Mouse (Mus musculus) neural tube, embryonic 15.5 days (tissue): ENCODE measurements at regions not wholly inside any gene's neighbourhood (a gene's known extent, or its start where the extent isn't known, plus 50 kb on each side); places are given as distances from the start of the nearest gene placed in this dataset.
A peak's percentile ranks its signal among the peaks of the same experiment; 100 is the strongest.
"Not testable (repeated sequence)": the region's sequence is repeated elsewhere in the genome, so short reads cannot be mapped to it uniquely, and the experiment has no call there.

Experiments
- ATAC-seq: fragments of 200-750 bp; cut with Nextera tagmentation; 2 replicates; pipeline ENCODE4 v1.8.0; 2017; ENCODE audit warnings: mild to moderate bottlenecking, moderate TSS enrichment, moderate library complexity; ENCODE audit not compliant: low FRiP score
- H3K27ac ChIP-seq: fragments of 300-500 bp; sonication (generic); replicated peaks from 2 replicates; pipeline ENCODE4 v1.5.1; 2015; ENCODE audit warnings: mild to moderate bottlenecking, inconsistent platforms
- H3K27me3 ChIP-seq: fragments of 300-500 bp; sonication (generic); replicated peaks from 2 replicates; pipeline ENCODE4 v1.6.1; 2015; ENCODE audit warnings: inconsistent platforms
- H3K36me3 ChIP-seq: fragments of 300-500 bp; sonication (generic); 2 replicates; pipeline ENCODE4 v1.6.1; 2015; ENCODE audit warnings: inconsistent platforms
- H3K4me1 ChIP-seq: fragments of 300-500 bp; sonication (generic); 2 replicates; pipeline ENCODE4 v1.6.1; 2015; ENCODE audit warnings: inconsistent platforms
- H3K4me2 ChIP-seq: fragments of 300-500 bp; sonication (generic); 2 replicates; pipeline ENCODE4 v1.6.1; 2015; ENCODE audit warnings: inconsistent platforms, mild to moderate bottlenecking, moderate library complexity
- H3K4me3 ChIP-seq: fragments of 300-500 bp; sonication (generic); replicated peaks from 2 replicates; pipeline ENCODE4 v1.5.1; 2015; ENCODE audit warnings: mild to moderate bottlenecking, inconsistent platforms
- H3K9ac ChIP-seq: fragments of 300-500 bp; sonication (generic); replicated peaks from 2 replicates; pipeline ENCODE4 v1.6.1; 2015; ENCODE audit warnings: mild to moderate bottlenecking, inconsistent platforms
- H3K9me3 ChIP-seq: fragments of 300-500 bp; sonication (generic); replicated peaks from 2 replicates; pipeline ENCODE4 v1.6.1; 2016; ENCODE audit warnings: inconsistent platforms
- WGBS: fragments of 180-500 bp; shearing (Covaris S2); methylation state at CpG from one replicate; pipeline ENCODE4 v1.1.7; 2015; ENCODE audit warnings: mixed read lengths; 5-methylcytosine and 5-hydroxymethylcytosine counted together

DNA sequence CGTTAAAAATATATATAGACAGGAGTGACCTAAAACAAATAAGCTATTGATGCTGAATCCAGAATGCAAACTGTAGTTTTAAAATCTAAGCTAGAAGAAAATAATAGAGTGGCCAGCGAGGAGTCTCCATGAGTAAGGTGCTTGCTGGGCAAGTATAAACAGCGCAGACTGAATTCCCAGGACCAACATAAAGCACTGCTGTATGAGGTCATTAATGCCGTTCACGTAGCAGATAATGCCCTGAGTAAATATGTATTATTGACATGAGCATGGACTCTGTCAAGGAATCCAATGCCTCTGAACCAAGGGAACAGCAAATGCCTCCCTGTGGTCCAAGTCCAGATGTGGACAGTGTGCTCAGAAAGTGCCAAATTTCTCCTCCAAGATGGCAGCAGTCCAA, 876.4 kb upstream of the Gpc5 start:
- H3K9me3 ChIP-seq = no peaks in the 10 kb centered on the region
- H3K4me1 ChIP-seq = no peaks in the 10 kb centered on the region
- H3K4me3 ChIP-seq = no peak overlapping the region
- H3K27me3 ChIP-seq = no peaks in the 10 kb centered on the region
- H3K4me2 ChIP-seq = no peak overlapping the region
- ATAC-seq = no peak
- WGBS = 66% methylated on average over 5 of the region's 5 CpGs
- no peak overlapping the region for H3K9ac ChIP-seq
- H3K36me3 ChIP-seq = no peaks in the 10 kb centered on the region
- H3K27ac ChIP-seq = no peak overlapping the region

DNA sequence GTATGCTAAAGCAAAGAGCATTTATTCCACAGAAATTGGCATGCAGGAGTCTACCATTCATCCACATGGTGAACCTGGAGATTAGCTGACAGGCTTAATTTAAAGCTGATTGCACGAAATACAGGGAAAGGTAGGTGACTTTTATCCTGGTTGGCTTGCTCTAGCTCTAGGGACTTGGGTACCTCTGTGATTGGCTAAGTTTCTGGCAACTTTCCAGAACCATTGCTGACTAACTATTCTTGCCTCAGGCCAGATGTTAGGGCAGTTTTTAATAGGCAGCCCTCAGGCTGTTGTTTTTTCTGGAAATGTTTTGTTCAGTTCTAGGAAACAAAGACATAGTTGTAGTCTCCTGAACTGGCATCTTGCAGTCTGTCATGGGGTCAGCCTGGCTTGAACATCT, 871.1 kb upstream of the Gpc5 start:
- H3K27me3 ChIP-seq = no peaks in the 10 kb centered on the region
- no peak overlapping the region for H3K4me3 ChIP-seq
- no peaks in the 10 kb centered on the region for H3K9me3 ChIP-seq
- no peaks in the 10 kb centered on the region for H3K36me3 ChIP-seq
- 72% methylated on average over 1 of the region's 1 CpGs for WGBS
- no peak overlapping the region for H3K9ac ChIP-seq
- no peak for ATAC-seq
- no peak overlapping the region for H3K4me2 ChIP-seq
- H3K4me1 ChIP-seq = no peaks in the 10 kb centered on the region
- no peak overlapping the region for H3K27ac ChIP-seq

DNA sequence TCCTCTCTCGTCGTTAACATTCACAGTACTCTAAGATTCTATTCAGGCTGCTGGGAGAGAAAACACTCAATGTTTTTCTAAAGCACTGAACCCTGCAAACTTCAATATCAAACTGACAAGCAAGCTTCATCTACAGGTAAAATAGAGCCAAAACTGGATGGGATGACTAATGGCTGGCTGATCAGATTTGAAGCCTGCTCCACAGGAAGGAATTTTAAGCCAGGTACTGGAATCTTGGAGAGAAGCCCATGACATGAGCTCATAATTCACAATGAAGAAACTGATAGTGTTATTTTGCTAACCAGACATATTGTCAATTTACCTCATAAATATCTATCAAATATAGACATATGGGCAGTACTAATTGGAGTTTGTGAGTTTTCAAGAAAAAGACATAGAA, 861.3 kb upstream of the Gpc5 start:
- 92% methylated on average over 2 of the region's 2 CpGs for WGBS

DNA sequence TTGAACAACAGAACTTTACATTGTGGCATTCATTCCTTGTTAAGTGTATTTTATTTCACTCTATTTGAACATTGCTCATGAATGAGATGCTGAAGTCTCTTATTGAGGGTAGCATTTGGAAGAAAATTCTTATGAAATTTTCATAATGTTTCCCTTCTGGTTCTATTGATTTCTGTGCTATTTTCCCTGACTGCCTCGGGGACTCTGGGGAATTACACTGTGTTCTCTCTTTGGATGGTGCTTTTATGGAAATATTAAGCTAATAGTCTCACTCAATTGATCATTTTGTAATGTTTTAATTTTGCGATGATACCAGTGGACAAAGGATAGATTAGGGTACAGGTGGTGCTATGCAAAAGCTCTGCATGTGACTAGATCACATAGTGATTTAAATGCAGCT, 837.0 kb upstream of the Gpc5 start:
- Histone ChIP-seq H3K9me3 (no peaks in the 10 kb centered on the region), H3K9ac (no peak overlapping the region), H3K36me3 (no peaks in the 10 kb centered on the region), H3K4me3 (no peak overlapping the region), H3K4me2 (no peak overlapping the region), H3K27me3 (no peaks in the 10 kb centered on the region), H3K4me1 (no peaks in the 10 kb centered on the region), H3K27ac (no peak overlapping the region)
- WGBS = 62% methylated on average over 2 of the region's 2 CpGs
- no peak for ATAC-seq

More for the DNA sequence above, 861.3 kb upstream of the Gpc5 start:
- no peaks in the 10 kb centered on the region for H3K36me3 ChIP-seq
- no peak overlapping the region for H3K4me3 ChIP-seq
- no peak overlapping the region for H3K27ac ChIP-seq
- H3K27me3 ChIP-seq = no peaks in the 10 kb centered on the region
- ATAC-seq = no peak
- H3K4me2 ChIP-seq = no peak overlapping the region
- H3K9ac ChIP-seq = no peak overlapping the region
- no peaks in the 10 kb centered on the region for H3K9me3 ChIP-seq
- no peaks in the 10 kb centered on the region for H3K4me1 ChIP-seq

DNA sequence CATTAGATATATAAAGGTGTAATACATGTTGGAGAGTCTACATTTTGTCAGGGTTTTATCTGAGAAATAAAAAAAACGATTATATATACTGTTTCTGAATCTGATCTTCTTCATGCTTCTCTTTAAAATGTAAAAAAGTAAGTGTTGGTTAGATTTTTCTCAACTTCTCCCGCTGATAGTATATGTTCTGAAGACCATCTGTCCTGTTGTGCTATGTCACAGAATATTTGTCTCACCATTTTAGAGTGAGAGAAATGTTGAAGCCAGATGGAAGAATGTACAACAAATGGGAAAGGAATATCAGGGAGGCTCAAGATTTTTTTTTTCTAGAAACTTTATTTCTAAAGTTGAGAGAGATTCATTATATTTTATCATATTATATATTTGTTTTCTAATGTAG, 830.4 kb upstream of the Gpc5 start:
- H3K36me3 ChIP-seq = no peaks in the 10 kb centered on the region
- WGBS = 85% methylated on average over 2 of the region's 2 CpGs
- no peak overlapping the region for H3K9ac ChIP-seq
- ATAC-seq = no peak
- H3K9me3 ChIP-seq = no peaks in the 10 kb centered on the region
- no peak overlapping the region for H3K4me2 ChIP-seq
- H3K27ac ChIP-seq = no peak overlapping the region
- no peaks in the 10 kb centered on the region for H3K4me1 ChIP-seq
- no peaks in the 10 kb centered on the region for H3K27me3 ChIP-seq
- no peak overlapping the region for H3K4me3 ChIP-seq

DNA sequence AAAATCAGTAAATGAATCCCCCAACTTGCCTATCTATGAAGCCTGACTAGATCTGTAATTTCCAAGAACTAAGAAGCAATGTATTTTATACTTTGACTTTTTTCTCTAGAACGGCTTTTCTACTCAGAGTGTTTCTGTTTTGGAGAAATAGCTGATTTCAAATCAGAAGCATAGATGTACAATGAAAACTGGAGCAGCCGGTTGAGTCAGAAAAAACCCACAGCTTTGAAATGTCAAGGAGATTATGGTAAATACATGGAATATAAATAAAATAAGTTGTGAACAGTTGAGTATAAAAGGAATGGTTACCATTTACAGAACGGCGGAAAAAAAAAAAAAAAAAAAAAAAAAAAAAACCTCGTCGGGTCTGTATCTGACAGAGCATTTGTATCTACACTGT, 791.4 kb upstream of the Gpc5 start:
- H3K4me2 ChIP-seq = no peak overlapping the region
- no peak for ATAC-seq
- H3K27me3 ChIP-seq = no peaks in the 10 kb centered on the region
- no peak overlapping the region for H3K4me3 ChIP-seq
- no peaks in the 10 kb centered on the region for H3K36me3 ChIP-seq
- no peak overlapping the region for H3K27ac ChIP-seq
- 92% methylated on average over 6 of the region's 6 CpGs for WGBS
- H3K4me1 ChIP-seq = no peaks in the 10 kb centered on the region
- H3K9ac ChIP-seq = no peak overlapping the region
- no peaks in the 10 kb centered on the region for H3K9me3 ChIP-seq

DNA sequence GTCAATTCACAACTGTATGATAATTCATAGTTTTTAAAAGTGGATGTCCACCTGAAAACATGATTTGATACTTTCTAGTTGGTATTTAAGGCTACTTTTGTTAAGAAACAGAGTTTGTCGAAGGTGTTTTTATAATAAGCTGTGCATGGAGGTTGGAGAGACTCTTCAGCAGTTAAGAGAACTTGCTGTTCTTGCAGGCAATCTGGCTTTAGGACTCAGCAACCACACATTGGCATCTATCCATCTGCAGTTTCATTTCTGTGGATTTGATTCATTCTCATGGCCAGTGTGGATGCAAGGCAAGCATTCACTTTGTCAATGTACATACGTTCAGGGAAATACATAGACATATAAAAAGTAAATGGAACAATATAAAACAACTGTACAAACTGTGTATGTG, 784.5 kb upstream of the Gpc5 start:
- 95% methylated on average over 2 of the region's 2 CpGs for WGBS

DNA sequence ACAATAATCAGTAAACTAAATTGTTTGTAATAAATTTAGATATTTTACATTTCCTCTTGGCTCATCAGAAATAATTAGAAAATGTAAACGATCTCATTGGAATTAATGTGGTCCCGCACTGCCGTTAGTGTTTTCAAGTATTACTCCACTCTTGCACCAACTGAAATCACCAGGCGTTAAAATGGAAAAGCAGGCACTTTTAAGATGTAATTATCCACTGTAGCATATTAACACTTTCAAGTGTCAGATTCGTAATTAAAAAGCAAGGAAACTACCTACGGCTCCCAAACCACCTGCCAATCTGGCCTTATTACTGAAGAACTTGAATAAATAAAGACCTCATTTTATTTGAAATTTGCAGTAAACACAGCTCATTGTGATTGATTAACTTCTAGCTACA, 759.4 kb upstream of the Gpc5 start:
- WGBS = 43% methylated on average over 6 of the region's 6 CpGs
- H3K36me3 ChIP-seq = no peaks in the 10 kb centered on the region
- ATAC-seq = peak; percentile 65; the same call in 1 of the 2 replicates
- no peak overlapping the region for H3K9ac ChIP-seq
- H3K4me1 ChIP-seq = no peaks in the 10 kb centered on the region
- H3K27me3 ChIP-seq = no peaks in the 10 kb centered on the region
- H3K27ac ChIP-seq = no peak overlapping the region
- H3K4me3 ChIP-seq = no peak overlapping the region
- H3K9me3 ChIP-seq = no peaks in the 10 kb centered on the region
- H3K4me2 ChIP-seq = no peak overlapping the region

More for the DNA sequence above, 784.5 kb upstream of the Gpc5 start:
- Histone ChIP-seq H3K36me3 (no peaks in the 10 kb centered on the region), H3K4me2 (no peak overlapping the region), H3K4me3 (no peak overlapping the region), H3K9me3 (no peaks in the 10 kb centered on the region), H3K9ac (no peak overlapping the region), H3K27me3 (no peaks in the 10 kb centered on the region), H3K27ac (no peak overlapping the region), H3K4me1 (no peaks in the 10 kb centered on the region)
- no peak for ATAC-seq

DNA sequence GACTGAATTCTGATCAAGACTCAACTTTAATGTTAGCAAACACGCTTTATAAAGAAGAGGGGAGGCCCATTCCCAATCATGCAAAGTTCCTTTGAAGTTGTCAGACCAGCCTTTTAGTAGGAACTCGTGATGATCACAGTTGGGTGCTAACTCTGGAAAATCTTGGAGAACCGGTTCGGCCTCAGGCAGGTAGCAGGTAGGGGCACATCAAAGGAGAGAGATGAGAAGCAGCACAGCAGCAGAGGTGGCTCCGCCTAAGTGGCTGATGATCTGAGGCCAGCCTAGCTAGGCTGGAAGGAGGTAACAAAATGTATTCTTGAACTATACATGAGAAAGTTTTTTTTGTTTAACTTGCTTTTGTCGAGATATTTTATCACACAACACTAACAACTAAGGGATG, 742.7 kb upstream of the Gpc5 start:
- H3K4me1 ChIP-seq = no peaks in the 10 kb centered on the region
- WGBS = 67% methylated on average over 6 of the region's 6 CpGs
- H3K36me3 ChIP-seq = no peaks in the 10 kb centered on the region
- no peak overlapping the region for H3K9ac ChIP-seq
- no peak for ATAC-seq
- no peak overlapping the region for H3K27ac ChIP-seq
- no peaks in the 10 kb centered on the region for H3K9me3 ChIP-seq
- no peak overlapping the region for H3K4me2 ChIP-seq
- H3K4me3 ChIP-seq = no peak overlapping the region
- H3K27me3 ChIP-seq = no peaks in the 10 kb centered on the region

DNA sequence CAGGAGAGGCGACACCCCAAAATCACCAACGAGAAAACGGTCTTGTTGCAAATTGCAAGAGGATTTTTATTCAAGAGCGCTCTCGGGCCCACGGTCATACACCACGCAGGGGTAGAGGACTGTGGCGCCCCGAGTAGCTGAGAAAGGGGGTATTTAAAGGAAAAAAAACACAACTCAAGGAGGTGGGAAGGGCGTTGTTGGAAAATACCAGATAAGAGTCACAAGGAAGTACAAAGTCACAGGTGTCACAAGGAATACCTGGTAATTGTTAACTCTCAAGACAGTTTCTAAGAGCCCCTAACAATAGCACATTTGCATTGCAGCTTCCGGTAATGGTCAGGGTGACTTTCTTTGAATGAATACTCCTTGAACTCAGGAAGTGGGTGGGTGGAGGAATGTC, 742.2 kb upstream of the Gpc5 start:
- not testable (repeated sequence) for H3K9ac ChIP-seq, H3K27ac ChIP-seq, H3K27me3 ChIP-seq, H3K9me3 ChIP-seq, ATAC-seq, H3K4me1 ChIP-seq, H3K36me3 ChIP-seq, H3K4me2 ChIP-seq, H3K4me3 ChIP-seq
- 66% methylated on average over 8 of the region's 11 CpGs for WGBS

DNA sequence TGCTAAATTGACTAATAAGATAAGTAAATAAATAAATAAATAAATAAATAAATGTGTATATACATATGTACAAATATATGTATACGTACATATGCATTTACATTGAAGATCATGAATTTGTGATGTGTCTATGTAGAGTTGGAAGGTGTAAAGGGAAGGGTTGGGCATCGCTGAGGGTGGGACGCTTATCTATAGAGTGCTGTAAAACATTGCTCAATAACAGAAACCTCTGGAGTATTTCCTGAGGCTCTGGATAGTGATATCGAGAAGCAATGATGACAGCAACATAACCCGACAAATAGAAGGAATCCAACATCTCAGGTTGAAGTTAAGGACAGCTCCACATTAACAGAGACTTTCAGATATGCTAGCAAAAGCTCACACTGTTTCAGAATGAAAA, 739.7 kb upstream of the Gpc5 start:
- H3K36me3 ChIP-seq = no peaks in the 10 kb centered on the region
- H3K4me2 ChIP-seq = no peak overlapping the region
- H3K9me3 ChIP-seq = no peaks in the 10 kb centered on the region
- no peak overlapping the region for H3K4me3 ChIP-seq
- no peak overlapping the region for H3K9ac ChIP-seq
- H3K27me3 ChIP-seq = no peaks in the 10 kb centered on the region
- ATAC-seq = no peak
- WGBS = 94% methylated on average over 5 of the region's 5 CpGs
- H3K27ac ChIP-seq = no peak overlapping the region
- no peaks in the 10 kb centered on the region for H3K4me1 ChIP-seq

DNA sequence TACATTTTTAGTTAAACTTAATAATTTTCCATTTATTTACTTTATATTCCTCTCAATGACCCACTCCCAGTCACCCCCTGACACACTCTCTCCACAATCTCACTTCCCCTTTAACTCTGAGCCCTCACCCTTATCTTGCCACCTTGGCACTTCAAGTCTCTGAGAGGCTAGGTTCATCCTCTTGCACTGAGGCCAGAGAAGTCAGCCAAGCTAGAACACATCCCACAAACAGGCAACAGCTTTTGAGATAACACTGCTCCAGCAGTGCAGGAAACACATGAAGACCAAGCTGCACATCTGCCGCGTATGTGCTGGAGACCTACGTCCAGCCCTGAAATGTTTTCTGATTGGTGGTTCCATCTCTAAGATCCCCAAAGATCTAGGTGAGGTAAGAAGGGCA, 717.2 kb upstream of the Gpc5 start:
- ATAC-seq = no peak
- Histone ChIP-seq H3K4me2 (no peak overlapping the region), H3K27me3 (no peaks in the 10 kb centered on the region), H3K9me3 (no peaks in the 10 kb centered on the region), H3K4me3 (no peak overlapping the region), H3K36me3 (no peaks in the 10 kb centered on the region), H3K27ac (no peak overlapping the region), H3K9ac (no peak overlapping the region), H3K4me1 (no peaks in the 10 kb centered on the region)
- 97% methylated on average over 3 of the region's 3 CpGs for WGBS

DNA sequence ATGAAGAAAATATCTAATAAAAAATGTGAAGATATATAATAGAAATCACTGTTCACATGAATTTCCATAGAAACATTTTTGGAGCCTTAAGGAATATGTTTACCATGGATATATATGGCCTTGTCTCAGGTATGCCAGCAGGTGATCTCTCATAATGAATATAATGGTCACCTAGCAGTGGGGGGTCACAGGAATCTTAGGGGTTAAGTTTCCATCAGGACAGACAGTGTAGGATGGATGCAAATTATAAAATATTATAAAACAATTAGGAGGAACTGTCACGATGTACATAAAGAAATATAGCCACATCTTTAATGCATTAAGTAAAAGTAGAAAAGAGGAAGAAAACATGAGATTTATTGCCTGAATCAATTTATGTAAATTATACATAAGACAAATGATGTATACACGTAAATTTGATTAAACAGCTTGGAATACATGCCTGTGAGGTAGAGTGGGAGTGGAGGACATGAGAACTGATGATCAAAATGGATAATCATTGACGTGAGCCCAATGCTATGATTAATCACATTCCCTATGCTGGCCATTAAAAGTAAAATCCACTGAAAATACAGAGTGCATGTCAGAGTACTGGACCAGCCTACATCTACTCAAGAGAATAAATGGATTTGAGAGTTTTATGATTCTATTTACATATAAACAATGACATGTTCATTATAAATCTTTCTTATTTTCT, 693.0 kb upstream of the Gpc5 start:
- Histone ChIP-seq H3K9ac (no peak overlapping the region), H3K4me1 (no peaks in the 10 kb centered on the region), H3K27me3 (no peaks in the 10 kb centered on the region), H3K27ac (no peak overlapping the region), H3K4me3 (no peak overlapping the region), H3K4me2 (no peak overlapping the region), H3K9me3 (no peaks in the 10 kb centered on the region), H3K36me3 (no peaks in the 10 kb centered on the region)
- no peak for ATAC-seq
- 66% methylated on average over 3 of the region's 3 CpGs for WGBS
